Mouse (Mus musculus): ENCODE data around the gene Nfkbib.

DNA sequence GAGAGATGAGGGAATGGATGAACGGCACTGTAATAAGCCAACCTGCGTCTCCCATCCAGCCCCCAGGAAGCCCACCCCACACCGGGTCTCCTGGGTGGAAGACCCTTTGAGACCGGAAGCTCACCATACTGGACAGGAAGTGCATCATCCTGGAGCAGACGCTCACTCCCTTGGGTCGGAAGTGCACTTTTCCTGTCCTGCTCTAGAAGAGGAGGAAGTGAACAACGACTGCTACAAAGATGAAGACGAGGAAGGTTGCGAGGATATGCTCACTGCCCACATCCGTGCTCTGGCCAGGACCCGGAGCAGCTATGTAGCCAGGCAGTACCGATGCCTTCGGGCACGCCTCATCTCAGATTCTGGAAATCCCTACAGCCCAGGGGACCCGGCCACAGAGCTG is 28.5 kb upstream of the Nfkbib start:
- TF ChIP-seq MAX (IDR thresholded peaks at IDR 0.05; ENCODE audit: low read length) (peak; percentile 18; the same call in 1 of the 2 replicates), CHD1 (IDR thresholded peaks at IDR 0.05; ENCODE audit: low read depth, low read length) (no peak), POLR2A (IDR thresholded peaks at IDR 0.05; ENCODE audit: low read depth, low read length) (peak; percentile 80), NELFE (IDR thresholded peaks at IDR 0.05; ENCODE audit: low read depth, low read length) (peak; percentile 83), ZMIZ1 (IDR thresholded peaks at IDR 0.05; ENCODE audit: low read depth, low read length) (no peak; the same call in none of the 2 replicates), RCOR1 (conservative IDR thresholded peaks at IDR 0.05; ENCODE audit: low read depth, low read length) (no peak), BHLHE40 (IDR thresholded peaks at IDR 0.05; ENCODE audit: low read depth, low read length) (0 out of 2 replicates have a peak, but pooled peaks have one; percentile 28), CTCF (conservative IDR thresholded peaks at IDR 0.05 in 1 of 2, IDR thresholded peaks at IDR 0.05 in 1 of 2; ENCODE audit: low read depth in 2 of 2, low read length in 2 of 2) (no peak), EP300 (IDR thresholded peaks at IDR 0.05; ENCODE audit: low read length) (no peak)
